Mouse (Mus musculus) spleen, adult 12 weeks (tissue): ENCODE measurements around the gene Gm11213.

Experiments
- DNase-seq: peaks from one replicate; pipeline ENCODE4 v3.0.0; 2022; ENCODE audit warnings: low spot score

Gene Gm11213

DNA sequence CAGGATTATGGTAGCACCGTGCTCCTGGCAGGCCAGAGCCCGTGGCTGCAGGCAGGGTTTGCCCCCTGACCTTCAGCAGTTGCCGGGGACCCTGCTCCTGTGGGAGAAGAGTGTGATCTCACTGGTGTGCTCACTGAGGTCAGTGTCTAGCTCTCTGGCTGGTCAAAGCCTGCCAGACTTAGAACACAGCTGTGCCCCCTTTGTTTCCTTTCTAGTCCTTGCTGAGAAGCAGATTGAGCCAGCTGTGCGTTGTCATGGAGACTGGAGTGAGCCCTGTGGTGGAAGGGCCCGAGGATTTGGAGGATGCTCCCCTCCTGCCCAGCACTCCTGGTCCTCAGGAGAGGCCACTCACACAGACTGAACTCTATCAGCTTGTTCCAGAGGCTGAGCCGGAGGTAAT, 25.0 kb downstream of the Gm11213 start:
- DNase-seq = no peak

DNA sequence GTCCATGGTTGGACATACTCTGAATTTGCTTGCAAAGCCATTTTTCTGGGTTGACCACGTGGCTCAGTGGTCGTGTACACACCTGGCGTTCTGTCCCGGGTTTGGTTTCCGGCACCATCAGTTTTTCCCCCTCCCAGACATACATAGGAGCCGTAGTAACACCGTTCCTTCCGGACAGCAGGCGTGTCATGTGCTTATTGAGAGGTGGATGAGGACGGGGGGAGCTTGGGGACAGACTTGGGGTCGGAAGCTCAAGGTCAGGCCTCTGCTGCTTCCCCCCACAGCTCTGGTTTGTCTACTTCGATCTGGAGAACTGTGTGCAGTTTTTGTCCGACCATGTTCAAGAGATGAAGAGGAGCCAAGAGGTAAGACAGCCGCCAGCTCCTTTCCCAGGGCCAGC, 25.4 kb downstream of the Gm11213 start:
- DNase-seq = no peak

DNA sequence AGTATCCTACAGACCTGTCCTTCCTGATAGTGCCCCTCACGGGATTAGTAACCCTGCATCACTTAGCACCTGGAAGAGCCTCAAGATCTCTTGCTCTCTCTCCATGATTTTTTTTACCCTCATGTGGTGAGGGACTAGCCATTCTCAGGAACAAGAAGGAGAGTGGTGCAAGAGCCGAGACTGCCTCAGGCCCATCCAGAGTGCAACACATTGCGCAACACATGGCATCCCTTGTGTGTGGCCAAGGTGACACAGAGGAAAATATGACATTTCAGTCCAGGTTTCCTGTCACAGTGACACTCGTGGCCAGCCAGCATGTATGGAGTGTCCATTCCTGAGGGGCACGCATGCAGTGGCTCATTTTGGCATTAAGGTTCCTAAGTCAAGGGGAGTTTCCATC, 32.4 kb downstream of the Gm11213 start:
- no peak for DNase-seq

DNA sequence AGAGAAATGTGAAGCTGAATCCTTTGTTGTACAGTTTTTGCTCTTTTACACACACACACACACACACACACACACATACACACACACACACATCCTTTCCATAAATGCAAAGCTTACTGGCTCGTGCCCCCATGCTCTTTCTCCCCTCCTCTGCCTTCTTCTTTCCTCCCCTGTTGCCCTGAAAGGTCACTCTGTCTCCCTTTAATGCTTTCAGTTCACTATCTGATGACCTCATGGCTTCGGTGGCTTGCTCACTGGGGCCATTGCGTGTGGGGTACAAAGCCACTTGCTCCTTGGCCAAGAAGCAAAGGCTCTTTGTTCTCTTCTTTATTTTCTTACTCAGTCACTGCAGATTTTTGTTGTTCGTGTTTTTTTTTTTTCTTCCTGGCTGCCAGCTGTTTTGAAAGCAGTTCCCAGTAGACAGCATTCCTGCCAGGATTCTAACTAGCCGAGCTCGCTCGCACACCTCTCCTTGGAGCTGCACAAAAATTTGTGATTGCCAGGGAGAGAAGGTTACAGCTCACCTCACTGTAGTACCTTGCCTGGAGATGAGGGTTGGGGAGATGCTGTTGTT, 34.8 kb downstream of the Gm11213 start:
- DNase-seq = no peak

DNA sequence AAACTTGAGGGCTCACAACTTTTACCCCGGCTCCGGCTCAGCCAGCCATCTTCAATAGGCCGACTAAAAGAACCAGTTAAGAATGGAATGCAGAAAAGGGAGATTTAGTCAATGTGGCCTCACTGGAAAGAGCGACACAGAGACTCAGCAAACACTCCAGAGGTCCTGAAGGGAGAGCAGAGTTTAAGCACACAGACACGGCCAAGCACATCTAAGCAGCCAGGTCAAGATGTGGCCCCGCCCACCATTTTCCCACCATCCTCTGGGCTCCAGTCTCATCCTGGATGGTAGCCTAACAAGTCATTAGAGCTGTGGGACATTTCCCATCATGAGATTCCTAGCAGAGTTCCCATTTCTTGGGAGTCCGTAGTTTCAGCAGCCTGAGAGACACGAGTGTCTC, 35.7 kb downstream of the Gm11213 start:
- DNase-seq = no peak

DNA sequence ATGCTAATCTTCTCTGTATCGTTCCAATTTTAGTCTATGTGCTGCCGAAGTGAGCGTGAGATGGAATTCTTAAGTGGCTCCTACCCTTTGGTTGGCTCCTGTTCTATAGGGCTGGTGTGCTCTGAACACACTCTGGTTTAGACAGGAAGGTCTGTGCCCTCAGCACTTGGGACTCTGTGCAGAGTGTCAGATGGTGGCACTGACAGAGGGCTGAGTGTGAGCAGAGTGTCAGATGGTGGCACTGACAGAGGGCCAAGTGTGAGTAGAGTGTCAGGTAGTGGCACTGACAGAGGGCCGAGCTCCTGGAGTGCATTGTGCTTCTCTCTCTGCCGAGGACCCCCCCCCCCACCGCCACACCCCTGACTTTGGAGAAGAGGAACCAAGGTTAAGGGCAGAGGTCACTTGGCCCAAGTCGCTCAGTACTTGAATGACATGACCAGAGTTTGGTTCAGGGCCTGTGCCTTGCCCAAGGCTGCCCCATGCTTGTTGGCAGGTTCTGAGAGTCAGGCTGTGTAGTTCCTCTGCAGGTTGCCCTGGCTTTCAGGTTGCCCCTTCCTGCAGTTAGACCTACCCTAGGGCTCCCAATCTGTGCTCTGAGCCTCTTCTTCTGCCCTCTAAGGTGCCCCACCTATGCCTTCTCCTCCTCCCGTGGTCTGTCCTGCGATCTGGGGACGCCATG, 37.2 kb downstream of the Gm11213 start:
- DNase-seq = no peak

DNA sequence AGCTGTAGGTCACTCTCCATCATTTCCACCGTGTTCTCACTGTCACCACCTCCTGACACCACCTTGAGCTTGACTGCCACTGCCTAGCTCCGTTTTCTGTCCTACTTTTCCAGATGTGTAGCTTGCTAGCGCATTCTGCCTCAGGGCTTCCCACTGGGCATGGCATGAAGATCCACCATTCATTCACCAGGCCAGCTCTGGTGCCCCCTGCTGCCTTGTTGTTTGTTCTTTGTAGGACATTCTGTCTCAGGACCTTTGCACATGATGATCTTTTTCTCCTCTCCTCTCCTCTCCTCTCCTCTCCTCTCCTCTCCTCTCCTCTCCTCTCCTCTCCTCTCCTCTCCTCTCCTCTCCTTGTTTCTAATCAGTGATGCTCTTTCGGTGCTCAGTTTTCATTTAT, 42.3 kb downstream of the Gm11213 start:
- no peak for DNase-seq

DNA sequence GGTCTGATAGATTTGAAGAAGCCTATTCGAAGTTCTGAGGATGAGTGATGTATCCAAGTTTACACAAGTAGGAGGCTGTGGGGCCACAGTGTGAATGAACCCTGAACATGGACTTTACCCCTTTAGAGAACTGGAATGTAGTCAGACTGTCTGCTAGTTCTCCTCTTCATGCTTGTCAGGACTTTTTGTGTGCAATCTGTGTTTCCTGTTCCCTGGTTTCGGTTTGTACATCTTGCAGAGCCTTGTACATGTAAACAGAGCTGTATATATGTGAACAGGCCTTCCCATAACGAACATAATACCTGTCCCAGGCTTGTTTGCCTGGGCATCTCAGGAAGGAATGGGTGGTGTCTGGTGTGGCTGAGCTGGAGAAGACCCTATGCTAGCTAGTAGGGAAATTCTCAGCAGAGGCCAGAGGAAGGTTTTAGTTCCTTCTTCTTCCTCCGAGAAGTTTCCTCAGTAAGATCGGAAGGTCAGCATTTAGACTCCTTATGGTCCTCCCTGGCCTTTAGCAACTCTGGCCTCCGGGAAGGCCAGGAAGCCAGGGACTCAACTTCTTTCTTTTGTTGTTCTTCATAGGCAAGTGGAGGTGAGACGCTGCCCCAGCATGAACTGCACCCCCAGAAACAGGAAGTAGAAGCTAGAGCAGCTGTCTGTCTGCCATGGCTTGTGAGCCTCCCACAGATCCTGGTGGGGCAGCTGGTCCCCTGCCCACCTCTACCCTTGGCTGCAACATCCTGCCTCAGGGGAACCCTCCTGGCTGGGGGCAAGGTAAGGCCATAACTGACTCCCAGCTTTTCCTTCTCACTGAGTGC, 43.0 kb downstream of the Gm11213 start:
- DNase-seq = no peak

DNA sequence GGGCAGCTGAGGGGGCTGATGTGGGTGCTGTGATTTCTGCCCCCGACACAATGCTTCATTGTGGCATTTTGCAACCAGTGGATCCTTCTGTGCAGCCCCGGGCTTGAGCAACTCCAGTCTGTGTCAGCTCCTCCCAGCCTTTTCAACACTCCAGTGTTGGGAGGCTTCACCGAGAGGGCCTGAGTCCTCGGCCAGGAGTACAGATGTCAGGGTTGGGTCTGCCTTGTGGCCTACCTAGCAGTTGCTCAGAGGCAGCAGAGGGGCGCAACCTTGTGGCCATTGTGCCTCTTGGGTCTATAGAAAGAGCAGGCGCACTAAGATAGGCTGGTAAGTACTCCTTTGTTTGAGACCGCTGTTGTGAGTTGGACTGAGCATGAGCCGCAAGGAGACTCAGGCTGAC, 45.0 kb downstream of the Gm11213 start:
- no peak for DNase-seq

DNA sequence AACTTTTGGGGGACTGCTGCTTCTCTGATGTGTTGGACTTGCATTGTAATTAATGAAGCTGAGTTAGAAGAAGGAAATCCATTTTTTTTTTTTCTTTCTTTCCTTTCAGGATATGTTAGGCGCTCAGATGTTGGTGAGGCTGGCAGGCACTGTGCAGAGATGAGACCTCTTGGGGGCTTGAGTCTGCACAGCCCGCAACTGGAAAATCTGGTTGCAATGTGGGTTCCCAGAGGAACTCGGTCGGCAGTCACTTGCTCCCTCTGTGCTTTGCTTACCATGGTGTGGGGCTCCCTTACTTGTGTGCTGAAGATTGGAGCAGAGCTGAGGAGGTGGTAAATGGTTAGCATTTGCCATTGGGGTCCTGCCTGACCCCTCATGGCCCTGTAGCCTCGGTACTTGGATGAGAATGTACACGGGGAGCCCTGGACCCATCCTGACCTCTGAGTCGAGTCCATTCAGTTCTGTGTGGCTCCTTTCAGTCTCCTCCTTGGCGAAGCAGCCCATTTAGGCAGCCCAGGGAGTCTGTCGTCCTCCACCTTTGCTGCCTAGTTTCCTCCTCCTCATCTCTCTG, 45.8 kb downstream of the Gm11213 start:
- DNase-seq = no peak

DNA sequence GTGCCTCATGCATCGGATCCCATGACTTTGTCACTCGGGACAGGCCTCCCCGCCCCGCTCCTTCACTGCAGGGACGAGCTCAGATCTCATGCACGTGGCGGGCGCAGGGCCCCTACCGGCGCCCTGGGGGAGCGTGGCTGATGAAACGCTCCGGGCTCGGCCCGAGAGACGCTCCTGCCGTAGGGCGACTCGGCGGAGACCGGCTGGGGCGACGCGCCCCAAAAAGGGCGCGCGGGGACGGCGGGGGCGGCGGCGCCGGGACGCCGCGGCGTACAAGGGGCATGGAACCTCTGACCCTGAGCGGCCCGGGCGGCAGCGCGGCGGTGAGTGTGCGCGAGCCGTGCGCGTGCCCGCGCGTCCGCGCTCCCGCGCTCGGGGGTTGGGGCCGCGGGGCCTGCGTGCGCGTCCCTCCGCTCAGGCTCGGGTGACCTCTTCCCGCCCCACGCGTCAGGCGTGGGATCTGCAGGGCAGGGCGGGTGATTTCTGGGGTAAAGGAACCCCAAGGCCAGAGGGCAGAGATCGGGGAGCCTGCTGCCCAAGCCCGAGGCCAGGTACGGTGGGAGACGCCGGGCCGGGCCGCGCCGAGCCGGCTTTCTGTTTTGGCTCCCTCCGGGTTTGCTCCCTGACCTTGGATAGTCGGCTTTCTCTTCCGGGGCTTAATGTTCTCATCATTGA, 46.5 kb downstream of the Gm11213 start, which contains the start of gene Tmem268:
Gene Tmem268, plus strand, starts transcription at position 375 of the 675 bp plus-strand sequence.
- DNase-seq = peak; percentile 73

DNA sequence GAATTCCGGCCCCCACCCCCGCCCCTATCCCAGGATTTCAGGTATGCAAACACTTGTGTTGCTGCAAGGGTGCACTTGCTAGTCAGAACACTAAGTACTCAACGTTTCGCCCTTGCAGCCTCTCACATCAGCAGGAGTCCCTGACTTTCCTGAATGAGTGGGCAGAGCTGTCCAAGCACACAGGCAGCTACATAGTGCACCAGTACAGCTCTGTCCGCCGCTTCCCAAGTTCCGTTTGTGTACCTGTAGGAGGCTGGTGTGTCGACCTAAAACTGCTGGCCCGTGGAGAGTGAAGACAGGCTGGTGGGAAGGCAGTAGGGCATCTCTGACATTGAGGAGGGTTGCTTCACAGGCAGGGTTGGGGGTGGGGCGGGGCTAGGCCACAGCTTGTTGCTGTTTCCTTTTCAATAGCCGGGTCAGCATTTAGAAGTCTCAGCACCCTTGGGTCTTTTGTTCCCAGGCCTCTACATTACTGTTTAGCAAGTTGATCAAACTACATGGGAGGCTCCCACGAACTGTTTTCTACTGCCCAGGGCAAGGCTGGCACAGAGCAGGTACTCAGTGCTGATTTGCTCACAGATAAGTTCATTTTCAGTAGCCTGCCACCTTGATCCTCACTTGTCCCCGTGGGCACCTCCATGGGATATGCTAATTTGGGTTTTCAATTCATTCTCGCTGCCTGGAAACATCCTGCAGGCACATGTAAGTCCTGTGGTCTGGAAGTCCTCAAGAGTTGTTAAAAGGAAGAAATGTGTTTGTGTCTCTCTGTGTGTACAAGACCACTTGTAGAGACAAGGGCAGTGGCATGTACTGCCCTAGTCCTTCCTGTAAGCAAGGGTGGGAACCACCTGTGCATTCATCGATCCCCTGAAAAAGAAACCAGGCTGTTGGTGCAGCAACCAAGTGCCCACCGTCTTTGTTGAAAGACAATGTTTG, 47.7 kb downstream of the Gm11213 start:
- DNase-seq = no peak

DNA sequence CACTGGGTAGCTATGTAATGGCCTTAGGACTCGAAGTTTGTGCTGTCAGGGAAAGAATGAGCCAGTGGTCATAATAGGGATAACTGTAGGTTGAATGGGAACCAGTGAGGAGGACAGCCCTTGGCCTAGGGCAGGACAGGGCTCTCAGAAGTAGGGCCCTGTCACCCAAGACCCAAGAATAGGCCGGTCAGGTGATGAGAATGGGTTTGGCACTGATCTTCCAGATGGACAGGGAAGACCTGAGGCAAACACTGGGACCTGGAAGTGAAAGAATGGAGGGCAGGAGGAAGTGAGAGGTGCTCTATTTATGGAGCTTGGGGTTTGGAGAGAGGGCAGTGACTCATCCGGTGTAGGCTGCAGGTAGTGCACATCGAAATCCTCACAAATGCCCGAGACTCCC, 48.4 kb downstream of the Gm11213 start:
- no peak for DNase-seq

DNA sequence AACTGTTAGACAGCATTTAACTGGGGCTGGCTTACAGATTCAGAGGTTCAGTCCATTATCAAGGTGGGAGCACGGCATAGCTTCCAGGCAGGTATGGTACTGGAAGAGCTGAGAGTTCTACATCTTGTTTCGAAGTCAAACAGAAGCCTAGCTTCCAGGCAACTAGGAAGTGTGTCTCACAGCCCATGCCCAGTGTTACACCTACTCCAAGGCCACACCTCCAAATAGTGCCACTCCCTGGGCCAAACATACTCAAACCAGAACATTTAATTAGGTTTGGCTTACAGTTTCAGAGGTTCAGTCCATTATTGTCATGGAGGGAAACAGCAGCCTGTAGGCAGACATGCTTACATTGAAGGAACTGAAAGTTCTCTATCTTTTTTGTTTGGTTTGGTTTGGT, 50.0 kb downstream of the Gm11213 start:
- no peak for DNase-seq

DNA sequence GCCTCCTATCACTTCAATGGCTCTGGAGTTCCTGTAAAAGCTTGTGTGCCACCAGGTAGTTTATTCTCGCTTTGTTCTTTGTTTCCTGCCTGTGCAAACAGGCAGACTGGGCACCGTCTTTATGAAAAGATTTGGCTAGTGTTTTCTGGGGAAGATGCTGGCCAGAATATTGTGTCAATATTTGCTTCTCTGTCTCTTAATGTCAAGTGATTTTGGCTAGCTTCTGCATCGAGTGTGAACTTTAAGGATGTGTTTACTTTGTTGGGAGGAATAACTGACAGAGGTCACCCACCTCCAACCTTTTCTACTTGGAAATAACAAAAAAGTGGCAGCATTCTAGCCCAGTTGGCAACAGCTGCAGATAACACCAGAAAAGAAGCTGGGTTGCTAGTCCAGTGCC, 50.4 kb downstream of the Gm11213 start:
- no peak for DNase-seq

DNA sequence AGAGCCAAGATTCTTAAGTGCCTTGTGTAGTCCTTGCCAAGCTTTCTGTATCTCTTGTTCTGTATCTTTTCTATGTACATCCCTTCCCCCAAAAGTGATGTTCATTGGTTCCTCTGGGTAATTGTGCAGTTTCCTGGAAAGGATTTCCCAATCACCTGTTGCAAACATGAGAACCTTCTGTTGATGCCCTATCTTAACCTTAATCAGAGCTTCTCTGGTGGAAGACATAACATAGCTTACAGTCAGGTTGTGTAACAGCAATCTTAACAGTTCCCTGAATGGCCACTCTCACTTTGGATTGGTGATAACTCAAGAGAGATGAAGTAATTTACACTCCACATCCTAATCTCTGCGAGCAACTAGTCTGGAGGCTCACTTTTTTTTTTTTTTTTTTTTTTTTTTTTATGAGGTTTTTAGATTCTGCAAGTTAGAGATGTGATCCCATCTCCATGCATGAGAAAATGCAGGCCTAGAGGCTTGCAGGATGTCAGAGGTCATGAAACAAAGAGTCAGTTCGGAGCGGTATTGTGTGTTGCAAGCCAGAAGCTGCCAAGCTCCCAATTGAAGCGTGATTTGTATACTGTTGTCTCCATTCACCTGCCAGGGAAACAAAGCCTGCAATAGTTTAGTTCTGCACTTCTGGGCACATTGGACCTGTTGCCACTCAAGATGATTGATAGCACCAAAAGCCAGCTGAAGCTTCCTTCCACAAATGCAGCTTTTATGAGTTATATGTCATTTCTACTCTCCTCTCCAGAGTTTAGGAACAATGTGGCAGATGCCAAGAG, 51.1 kb downstream of the Gm11213 start:
- DNase-seq = no peak

DNA sequence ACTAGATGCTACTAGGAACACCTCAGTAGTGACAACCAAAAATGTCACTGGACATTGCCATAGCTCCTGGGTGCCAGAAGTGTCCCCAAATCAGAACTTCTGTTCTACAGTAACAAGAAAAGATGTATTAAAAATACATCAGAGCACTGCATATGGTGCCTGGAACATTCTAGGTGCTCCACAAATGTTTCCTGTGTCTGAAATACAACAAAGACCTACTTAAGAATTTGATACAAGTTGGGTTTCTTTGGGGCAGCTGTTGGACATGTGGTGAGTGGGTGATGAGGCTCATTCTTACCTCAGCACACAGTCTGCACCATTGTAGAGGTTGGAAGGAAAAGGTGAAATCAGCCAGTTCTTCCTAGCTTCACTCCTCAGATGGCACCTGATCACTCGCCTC, 52.2 kb downstream of the Gm11213 start:
- no peak for DNase-seq

DNA sequence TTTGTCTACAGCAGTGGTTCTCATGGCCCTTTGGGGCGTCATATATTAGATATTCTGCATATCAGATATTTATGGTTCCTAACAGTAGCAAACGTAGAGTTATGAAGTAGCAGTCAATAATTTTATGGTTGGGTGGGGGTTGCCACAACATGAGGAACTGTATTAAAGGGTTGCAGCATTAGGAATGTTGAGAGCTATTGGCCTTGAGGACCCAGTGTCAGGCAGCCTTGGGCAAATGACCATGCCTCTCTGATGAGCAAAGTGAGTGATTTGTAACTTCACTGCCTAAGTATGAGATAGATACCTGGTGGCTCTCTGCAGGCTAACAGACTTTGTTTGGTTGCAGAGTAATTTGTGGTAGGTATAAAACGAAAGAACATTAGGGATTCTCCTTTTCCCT, 54.2 kb downstream of the Gm11213 start:
- no peak for DNase-seq

DNA sequence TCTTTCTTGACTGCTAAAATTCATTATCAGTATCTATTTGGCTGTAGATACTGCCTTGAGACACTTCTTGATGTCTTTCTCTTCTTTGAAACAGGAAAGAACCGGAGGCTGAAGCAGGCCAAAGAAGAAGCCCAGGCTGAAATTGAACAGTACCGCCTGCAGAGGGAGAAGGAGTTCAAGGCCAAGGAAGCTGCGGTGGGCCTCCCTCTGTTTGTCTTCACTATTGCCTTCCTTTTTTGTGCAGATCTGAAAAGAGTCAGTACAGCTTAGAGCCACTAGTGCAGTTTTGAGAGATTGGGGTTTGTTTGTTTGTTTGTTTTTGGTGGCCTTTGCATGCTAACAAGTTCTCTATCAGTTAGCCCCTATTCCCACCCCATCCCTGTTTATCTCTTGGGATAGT, 56.6 kb downstream of the Gm11213 start:
- no peak for DNase-seq

DNA sequence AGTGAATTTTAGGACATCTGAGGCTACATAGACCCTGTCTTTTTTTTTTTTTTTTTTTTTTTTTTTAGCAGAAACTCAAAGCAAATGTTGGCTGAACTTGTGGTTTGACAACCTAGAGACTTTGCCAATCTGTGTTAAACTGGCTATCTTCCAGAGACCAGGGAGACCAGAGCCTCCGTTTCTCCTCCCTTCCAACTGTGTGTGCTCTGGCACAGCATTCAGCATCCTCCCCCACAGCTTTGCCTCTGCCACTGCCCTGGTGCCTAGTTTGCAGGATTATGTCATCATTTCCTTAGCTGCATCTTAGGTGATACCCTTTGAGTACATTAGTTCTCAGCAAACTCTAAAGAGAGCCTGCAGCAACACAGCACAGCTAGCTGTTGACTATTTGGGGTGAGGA, 57.3 kb downstream of the Gm11213 start:
- no peak for DNase-seq
